In genomic region chr1:74239162-74239561, GRCm38 (mm10) we compare ENCODE assay signal across 9 mouse cellular contexts. TPM values are rescaled to one million over a fixed set of nuclear protein-coding genes. Genes with fewer than 3 reads are reported as not detected.
A peak's percentile ranks its signal among the peaks of the same experiment; 100 is the strongest.
DNase-seq lines count a peak whose midpoint lies in the region; ATAC-seq and TF ChIP-seq lines count a peak whose summit lies in the region.
"Had no signal": no experiment of that assay in that cellular context is flagged by ENCODE, and none has a peak within 500 bp of the region (broad histone marks: within the 10 kb centered on the region; RNA-seq: fewer than 3 reads in every experiment).

No protein-coding gene starts in this region.

- in situ Hi-C loops in ES-E14 (cut with MboI; ENCODE audit: low sequenced_read_pairs in 2 of 2, unreplicated experiment in 2 of 2), result no loop called here

- peaks cover 45% of the 10 kb centered on the region for H3K4me1 ChIP-seq in hindbrain, embryonic 13.5 days (replicated peaks)
- H3K4me1 ChIP-seq in hindbrain, embryonic 10.5 days (replicated peaks), result peaks cover 33% of the 10 kb centered on the region
- H3K4me1 ChIP-seq in ES-E14 (ENCODE audit: control insufficient read depth in 2 of 2, insufficient read depth in 2 of 2, low read length in 2 of 2, poor library complexity in 1 of 2), result peaks cover 5 to 11% of the 10 kb centered on the region in 2 experiments
- H3K4me1 ChIP-seq in hindbrain, embryonic 14.5 days (replicated peaks; ENCODE audit: control insufficient read depth, insufficient read depth, low read length), result peaks cover 32% of the 10 kb centered on the region
- H3K4me1 ChIP-seq in midbrain, embryonic 13.5 days (replicated peaks), result peaks cover 36% of the 10 kb centered on the region
- peaks cover 5% of the 10 kb centered on the region for H3K4me1 ChIP-seq in cerebellum, adult 2 months (ENCODE audit: control insufficient read depth, insufficient read depth, low read length)

- H3K9me3 ChIP-seq in hindbrain, embryonic 13.5 days, result no peaks in the 10 kb centered on the region
- no peaks in the 10 kb centered on the region for H3K9me3 ChIP-seq in hindbrain, embryonic 10.5 days
- no peaks in the 10 kb centered on the region for H3K9me3 ChIP-seq in ES-E14 (ENCODE audit: control insufficient read depth, insufficient read depth, low read depth, low read length)
- no peaks in the 10 kb centered on the region for H3K9me3 ChIP-seq in hindbrain, embryonic 14.5 days (ENCODE audit: control insufficient read depth, low read length)
- H3K9me3 ChIP-seq in midbrain, embryonic 13.5 days, result no peaks in the 10 kb centered on the region

- no peak overlapping the region for H3K4me3 ChIP-seq in hindbrain, embryonic 13.5 days
- H3K4me3 ChIP-seq in hindbrain, embryonic 10.5 days, result no peak overlapping the region
- no peak overlapping the region for H3K4me3 ChIP-seq in ES-E14 (ENCODE audit: insufficient read depth in 1 of 2, low read depth in 1 of 2, low read length in 2 of 2, poor library complexity in 1 of 2, severe bottlenecking in 1 of 2)
- no peak overlapping the region for H3K4me3 ChIP-seq in hindbrain, embryonic 14.5 days (replicated peaks; ENCODE audit: low read length)
- H3K4me3 ChIP-seq in midbrain, embryonic 13.5 days (replicated peaks), result no peak overlapping the region
- H3K4me3 ChIP-seq in cerebellum, adult 2 months (replicated peaks; ENCODE audit: insufficient read depth, low read depth, low read length), result no peak overlapping the region

- no peak for TF ChIP-seq CTCF in cerebellum, adult 2 months (IDR thresholded peaks at IDR 0.05; ENCODE audit: borderline replicate concordance, insufficient read depth, low read depth, low read length)

- no peaks in the 10 kb centered on the region for H3K36me3 ChIP-seq in hindbrain, embryonic 13.5 days
- H3K36me3 ChIP-seq in hindbrain, embryonic 10.5 days, result 0 out of 2 replicates have a peak, but pooled peaks cover 6% of the 10 kb centered on the region
- peaks cover 2% of the 10 kb centered on the region; the same call in 1 of the 2 replicates for H3K36me3 ChIP-seq in ES-E14 (ENCODE audit: control insufficient read depth, insufficient read depth, low read length, poor library complexity, severe bottlenecking)
- no peaks in the 10 kb centered on the region for H3K36me3 ChIP-seq in hindbrain, embryonic 14.5 days (replicated peaks; ENCODE audit: control insufficient read depth, insufficient read depth)
- H3K36me3 ChIP-seq in midbrain, embryonic 13.5 days, result no peaks in the 10 kb centered on the region

- H3K4me2 ChIP-seq in hindbrain, embryonic 13.5 days, result peak overlapping the region; percentile 90; the same call in 1 of the 2 replicates
- peak overlapping the region; percentile 76 for H3K4me2 ChIP-seq in hindbrain, embryonic 14.5 days (replicated peaks)
- H3K4me2 ChIP-seq in midbrain, embryonic 13.5 days (replicated peaks), result peak overlapping the region; percentile 76

- peak overlapping the region; percentile 53 for H3K9ac ChIP-seq in hindbrain, embryonic 13.5 days
- 0 out of 2 replicates have a peak overlapping the region, but pooled peaks have one; percentile 19 for H3K9ac ChIP-seq in ES-E14 (ENCODE audit: insufficient read depth, low read depth, low read length, poor library complexity, severe bottlenecking)
- H3K9ac ChIP-seq in hindbrain, embryonic 14.5 days, result no peak overlapping the region
- H3K9ac ChIP-seq in midbrain, embryonic 13.5 days (replicated peaks), result peak overlapping the region; percentile 16; the same call in 1 of the 2 replicates

- no peaks in the 10 kb centered on the region for H3K27me3 ChIP-seq in hindbrain, embryonic 13.5 days
- H3K27me3 ChIP-seq in hindbrain, embryonic 10.5 days (ENCODE audit: insufficient read depth, poor library complexity, severe bottlenecking), result no peaks in the 10 kb centered on the region
- no peaks in the 10 kb centered on the region for H3K27me3 ChIP-seq in hindbrain, embryonic 14.5 days (ENCODE audit: control insufficient read depth, insufficient read depth, low read length)
- H3K27me3 ChIP-seq in midbrain, embryonic 13.5 days, result no peaks in the 10 kb centered on the region
- H3K27me3 ChIP-seq in cerebellum, adult 2 months (ENCODE audit: control insufficient read depth, insufficient read depth, low read length), result no peaks in the 10 kb centered on the region

- no peak for DNase-seq in hindbrain, embryonic 10.5 days (ENCODE audit: low spot score)
- no peak for DNase-seq in ES-E14 (ENCODE audit: low read depth, low spot score)
- DNase-seq in hindbrain, embryonic 14.5 days (ENCODE audit: low spot score), result no peak
- no peak for DNase-seq in embryo, embryonic 11 days
- DNase-seq in cerebellum, adult 2 months, result no peak
- DNase-seq in frontal cortex, postnatal 10 days (ENCODE audit: low spot score in 2 of 2), result no peak

- TF ChIP-seq POLR2A in cerebellum, adult 2 months (IDR thresholded peaks at IDR 0.05; ENCODE audit: borderline replicate concordance, insufficient read depth, low read length), result no peak

- no peak overlapping the region for H3K27ac ChIP-seq in hindbrain, embryonic 13.5 days
- no peak overlapping the region for H3K27ac ChIP-seq in hindbrain, embryonic 10.5 days
- H3K27ac ChIP-seq in ES-E14 (ENCODE audit: insufficient read depth, low read depth, low read length, poor library complexity, severe bottlenecking), result no peak overlapping the region
- H3K27ac ChIP-seq in hindbrain, embryonic 14.5 days, result no peak overlapping the region
- no peak overlapping the region for H3K27ac ChIP-seq in midbrain, embryonic 13.5 days
- no peak overlapping the region for H3K27ac ChIP-seq in cerebellum, adult 2 months (ENCODE audit: insufficient read depth, low read length)

- no peak for ATAC-seq in hindbrain, embryonic 13.5 days (ENCODE audit: low FRiP score)
- ATAC-seq in hindbrain, embryonic 14.5 days (ENCODE audit: low FRiP score), result no peak
- ATAC-seq in midbrain, embryonic 13.5 days, result no peak

- WGBS in hindbrain, embryonic 13.5 days, result 79% methylated on average over 7 of the region's 7 CpGs
- 83% methylated on average over 7 of the region's 7 CpGs for WGBS in hindbrain, embryonic 10.5 days
- 79% methylated on average over 7 of the region's 7 CpGs for WGBS in hindbrain, embryonic 14.5 days
- WGBS in midbrain, embryonic 13.5 days, result 66% methylated on average over 7 of the region's 7 CpGs
- 74% methylated on average over 7 of the region's 7 CpGs for WGBS in cerebellum, adult 2 months

TF ChIP-seq in ES-E14, 5 proteins besides CTCF, POLR2A, EP300 and RAD21:
- TF ChIP-seq CHD2 (IDR thresholded peaks at IDR 0.05; ENCODE audit: low read depth, low read length) (no peak), MAFK (IDR thresholded peaks at IDR 0.05; ENCODE audit: insufficient read depth, low read depth, low read length) (no peak), HCFC1 (IDR thresholded peaks at IDR 0.05; ENCODE audit: borderline replicate concordance, insufficient read depth, low read length) (no peak), ZNF384 (IDR thresholded peaks at IDR 0.05; ENCODE audit: low read depth, low read length) (no peak), ZC3H11A (IDR thresholded peaks at IDR 0.05; ENCODE audit: borderline replicate concordance, low read depth, low read length) (no peak)

RNA-seq across cellular contexts. Expression of gene Arpc2, which starts 3.3 kb away (rescaled TPM):
- polyA plus RNA-seq in hindbrain, embryonic 13.5 days (2015; fragmentation: Nextera tagmentation; extraction: Ambion mirVana), result 390 and 405 TPM in 2 replicates
- polyA plus RNA-seq in hindbrain, embryonic 10.5 days (2016; fragmentation: Nextera tagmentation; extraction: Ambion mirVana), result 352 and 355 TPM in 2 replicates
- 67.5 and 100 TPM in 2 replicates for total RNA-seq in ES-E14 (2012; rRNA removed)
- polyA plus RNA-seq in hindbrain, embryonic 14.5 days (2014; fragmentation: Nextera tagmentation; extraction: Ambion mirVana), result 324 and 329 TPM in 2 replicates
- polyA plus RNA-seq in midbrain, embryonic 13.5 days (2015; fragmentation: Nextera tagmentation; extraction: Ambion mirVana), result 384 and 393 TPM in 2 replicates
- 146 and 151 TPM in 2 replicates for polyA plus RNA-seq in cerebellum, adult 2 months (2012; rRNA removed)

RNA-seq across cellular contexts. Expression of gene Gpbar1, which starts 39.2 kb away (rescaled TPM):
- 0.42 TPM in 1 of 2 replicates, not detected in the other for polyA plus RNA-seq in hindbrain, embryonic 13.5 days (2015; fragmentation: Nextera tagmentation; extraction: Ambion mirVana)
- 0.15 and 0.24 TPM in 2 replicates for polyA plus RNA-seq in hindbrain, embryonic 10.5 days (2016; fragmentation: Nextera tagmentation; extraction: Ambion mirVana)
- total RNA-seq in ES-E14 (2012; rRNA removed), result 0.45 and 0.95 TPM in 2 replicates
- 0.19 TPM in 1 of 2 replicates, not detected in the other for polyA plus RNA-seq in hindbrain, embryonic 14.5 days (2014; fragmentation: Nextera tagmentation; extraction: Ambion mirVana)
- 0.24 and 0.31 TPM in 2 replicates for polyA plus RNA-seq in midbrain, embryonic 13.5 days (2015; fragmentation: Nextera tagmentation; extraction: Ambion mirVana)
- not detected in 2 replicates for polyA plus RNA-seq in cerebellum, adult 2 months (2012; rRNA removed)
- total RNA-seq: layer of hippocampus, postnatal 10 days had no signal

RNA-seq across cellular contexts. Expression of gene Cxcr1, which starts 44.7 kb away (rescaled TPM):
- polyA plus RNA-seq in hindbrain, embryonic 13.5 days (2015; fragmentation: Nextera tagmentation; extraction: Ambion mirVana), result not detected in 2 replicates
- polyA plus RNA-seq in hindbrain, embryonic 10.5 days (2016; fragmentation: Nextera tagmentation; extraction: Ambion mirVana), result not detected in 2 replicates
- 0.21 TPM in 1 of 2 replicates, not detected in the other for total RNA-seq in ES-E14 (2012; rRNA removed)
- not detected in 2 replicates for polyA plus RNA-seq in hindbrain, embryonic 14.5 days (2014; fragmentation: Nextera tagmentation; extraction: Ambion mirVana)
- polyA plus RNA-seq in midbrain, embryonic 13.5 days (2015; fragmentation: Nextera tagmentation; extraction: Ambion mirVana), result not detected in 2 replicates
- not detected in 2 replicates for polyA plus RNA-seq in cerebellum, adult 2 months (2012; rRNA removed)
- total RNA-seq: layer of hippocampus, postnatal 10 days had no signal

RNA-seq across cellular contexts. Expression of gene Aamp, which starts 45.4 kb away (rescaled TPM):
- polyA plus RNA-seq in hindbrain, embryonic 13.5 days (2015; fragmentation: Nextera tagmentation; extraction: Ambion mirVana), result 199 and 206 TPM in 2 replicates
- 238 and 248 TPM in 2 replicates for polyA plus RNA-seq in hindbrain, embryonic 10.5 days (2016; fragmentation: Nextera tagmentation; extraction: Ambion mirVana)
- 127 and 138 TPM in 2 replicates for total RNA-seq in ES-E14 (2012; rRNA removed)
- polyA plus RNA-seq in hindbrain, embryonic 14.5 days (2014; fragmentation: Nextera tagmentation; extraction: Ambion mirVana), result 188 and 201 TPM in 2 replicates
- 198 and 203 TPM in 2 replicates for polyA plus RNA-seq in midbrain, embryonic 13.5 days (2015; fragmentation: Nextera tagmentation; extraction: Ambion mirVana)
- 186 and 198 TPM in 2 replicates for polyA plus RNA-seq in cerebellum, adult 2 months (2012; rRNA removed)

RNA-seq across cellular contexts. Expression of gene Pnkd, which starts 45.6 kb away (rescaled TPM):
- 98.2 and 102 TPM in 2 replicates for polyA plus RNA-seq in hindbrain, embryonic 13.5 days (2015; fragmentation: Nextera tagmentation; extraction: Ambion mirVana)
- 111 and 120 TPM in 2 replicates for polyA plus RNA-seq in hindbrain, embryonic 10.5 days (2016; fragmentation: Nextera tagmentation; extraction: Ambion mirVana)
- total RNA-seq in ES-E14 (2012; rRNA removed), result 63.9 and 84.4 TPM in 2 replicates
- 146 and 149 TPM in 2 replicates for polyA plus RNA-seq in hindbrain, embryonic 14.5 days (2014; fragmentation: Nextera tagmentation; extraction: Ambion mirVana)
- 81.5 and 92.2 TPM in 2 replicates for polyA plus RNA-seq in midbrain, embryonic 13.5 days (2015; fragmentation: Nextera tagmentation; extraction: Ambion mirVana)
- 185 and 201 TPM in 2 replicates for polyA plus RNA-seq in cerebellum, adult 2 months (2012; rRNA removed)
